Mouse (Mus musculus) heart, postnatal 0 days (tissue): ENCODE results near the gene Agpat3. TPM values are rescaled to one million over a fixed set of nuclear protein-coding genes. Genes with fewer than 3 reads are reported as not detected.

Source experiments
- ATAC-seq: fragments of 200-750 bp; cut with Nextera tagmentation; 2 replicates; pipeline ENCODE4 v1.8.0; 2017; ENCODE audit warnings: low read depth, moderate number of reproducible peaks, moderate library complexity; ENCODE audit not compliant: insufficient read depth
- DNase-seq: peaks from one replicate; pipeline ENCODE4 v3.0.0-alpha.2; 2016; ENCODE audit warnings: low spot score
- H3K27ac ChIP-seq: fragments of 300-500 bp; sonication (generic); 2 replicates; pipeline ENCODE4 v1.5.1; 2014; ENCODE audit warnings: low read depth, mild to moderate bottlenecking
- H3K27me3 ChIP-seq: fragments of 300-500 bp; sonication (generic); 2 replicates; pipeline ENCODE4 v1.6.1; 2014; ENCODE audit warnings: low read length, mixed read lengths; ENCODE audit not compliant: control insufficient read depth, insufficient read depth
- H3K36me3 ChIP-seq: fragments of 300-500 bp; sonication (generic); replicated peaks from 2 replicates; pipeline ENCODE4 v1.6.1; 2014; ENCODE audit warnings: low read length, mixed read lengths; ENCODE audit not compliant: control insufficient read depth, insufficient read depth
- H3K4me1 ChIP-seq: fragments of 300-500 bp; sonication (generic); 2 replicates; pipeline ENCODE4 v1.6.1; 2014; ENCODE audit warnings: antibody characterized with exemption; ENCODE audit not compliant: control insufficient read depth, insufficient read depth
- H3K4me2 ChIP-seq: fragments of 300-500 bp; sonication (generic); 2 replicates; pipeline ENCODE4 v1.6.1; 2014; ENCODE audit warnings: low read depth, mild to moderate bottlenecking, low read length, moderate library complexity
- H3K4me3 ChIP-seq: fragments of 300-500 bp; sonication (generic); 2 replicates; pipeline ENCODE4 v1.5.1; 2014; ENCODE audit warnings: low read depth, low read length
- H3K9ac ChIP-seq: fragments of 300-500 bp; sonication (generic); replicated peaks from 2 replicates; pipeline ENCODE4 v1.6.1; 2014; ENCODE audit warnings: low read depth, low read length, mixed read lengths
- H3K9me3 ChIP-seq: fragments of 300-500 bp; sonication (generic); replicated peaks from 2 replicates; pipeline ENCODE4 v1.6.1; 2016; ENCODE audit warnings: low read length; ENCODE audit not compliant: control insufficient read depth
- CTCF ChIP-seq: IDR thresholded peaks from 2 replicates; pipeline ENCODE4 v1.5.1; 2016; ENCODE audit warnings: antibody characterized with exemption, control low read depth, low read depth
- EP300 ChIP-seq: IDR thresholded peaks from 2 replicates; pipeline ENCODE4 v1.6.1; 2016; ENCODE audit warnings: antibody characterized with exemption, low read depth
- WGBS: fragments of 180-500 bp; shearing (Covaris S2); extraction: QIAGEN DNeasy Blood & Tissue Kit; methylation state at CpG from one replicate; pipeline ENCODE4 v1.1.7; 2014; 5-methylcytosine and 5-hydroxymethylcytosine counted together
- polyA plus RNA-seq: library from polyadenylated mRNA; unstranded; fragments of >200 nt; fragmentation: Nextera tagmentation; extraction: Ambion mirVana; gene quantifications from 2 replicates; pipeline ENCODE4 v1.2.1, GENCODE M21; 2015
- total RNA-seq: library from RNA; depleted of rRNA; stranded (reverse); fragments of >200 nt; gene quantifications from 2 replicates; pipeline ENCODE4 v1.2.3, GENCODE M21; 2014; ENCODE audit warnings: low replicate concordance

Gene Agpat3
- total and polyA plus RNA-seq, 2 experiments from 2014 or later, result 164 to 182 TPM

GRCm38 (mm10) chr10:78378516-78378915 is 26.2 kb upstream of the Agpat3 start:
- ATAC-seq, result no peak
- Histone ChIP-seq H3K36me3 (no peaks in the 10 kb centered on the region), H3K27ac (no peak overlapping the region), H3K4me1 (no peaks in the 10 kb centered on the region), H3K4me2 (no peak overlapping the region), H3K9me3 (no peaks in the 10 kb centered on the region), H3K4me3 (no peak overlapping the region), H3K27me3 (no peaks in the 10 kb centered on the region), H3K9ac (no peak overlapping the region)
- DNase-seq, result no peak
- WGBS, result 90% methylated on average over 7 of the region's 7 CpGs
- TF ChIP-seq CTCF, result no peak

- Histone ChIP-seq H3K9ac (no peak overlapping the region), H3K36me3 (no peaks in the 10 kb centered on the region), H3K9me3 (no peaks in the 10 kb centered on the region), H3K4me3 (no peak overlapping the region), H3K4me1 (no peaks in the 10 kb centered on the region), H3K27ac (no peak overlapping the region), H3K4me2 (peak overlapping the region; percentile 8; the same call in 1 of the 2 replicates), H3K27me3 (no peaks in the 10 kb centered on the region)
- no peak for ATAC-seq
- TF ChIP-seq CTCF, result no peak
- no peak for TF ChIP-seq EP300
- DNase-seq, result no peak
- 59% methylated on average over 27 of the region's 27 CpGs for WGBS
These were observed 20.7 kb upstream of the Agpat3 start for GRCm38 (mm10) chr10:78372681-78373668.

- Histone ChIP-seq H3K36me3 (no peaks in the 10 kb centered on the region), H3K4me2 (no peak overlapping the region), H3K4me3 (no peak overlapping the region), H3K27me3 (no peaks in the 10 kb centered on the region), H3K9ac (no peak overlapping the region), H3K9me3 (no peaks in the 10 kb centered on the region), H3K27ac (no peak overlapping the region), H3K4me1 (no peaks in the 10 kb centered on the region; the same call in 1 of the 2 replicates)
- no peak for ATAC-seq
- TF ChIP-seq CTCF, result no peak
- no peak for TF ChIP-seq EP300
- DNase-seq, result no peak
- WGBS, result 79% methylated on average over 6 of the region's 6 CpGs
These were observed 19.5 kb upstream of the Agpat3 start for GRCm38 (mm10) chr10:78371746-78372145.

GRCm38 (mm10) chr10:78367586-78367985 is 15.3 kb upstream of the Agpat3 start:
- peaks cover 8% of the 10 kb centered on the region for H3K4me1 ChIP-seq
- H3K27me3 ChIP-seq, result no peaks in the 10 kb centered on the region
- ATAC-seq (no peak), DNase-seq (no peak)
- H3K4me3 ChIP-seq, result no peak overlapping the region
- 50% methylated on average over 4 of the region's 4 CpGs for WGBS
- no peak for TF ChIP-seq CTCF
- no peak for TF ChIP-seq EP300
- no peaks in the 10 kb centered on the region for H3K9me3 ChIP-seq
- H3K4me2 ChIP-seq, result no peak overlapping the region
- no peak overlapping the region for H3K9ac ChIP-seq
- no peak overlapping the region for H3K27ac ChIP-seq
- H3K36me3 ChIP-seq, result no peaks in the 10 kb centered on the region

- H3K4me1 ChIP-seq, result peaks cover 8% of the 10 kb centered on the region
- no peak for TF ChIP-seq CTCF
- TF ChIP-seq EP300, result no peak
- H3K4me3 ChIP-seq, result no peak overlapping the region
- no peak for ATAC-seq
- no peaks in the 10 kb centered on the region for H3K27me3 ChIP-seq
- no peak overlapping the region for H3K4me2 ChIP-seq
- H3K27ac ChIP-seq, result peak overlapping the region; percentile 62; the same call in 1 of the 2 replicates
- DNase-seq, result no peak
- WGBS, result 15% methylated on average over 9 of the region's 9 CpGs
- no peaks in the 10 kb centered on the region for H3K9me3 ChIP-seq
- H3K9ac ChIP-seq, result no peak overlapping the region
- H3K36me3 ChIP-seq, result no peaks in the 10 kb centered on the region
These were observed 14.6 kb upstream of the Agpat3 start for GRCm38 (mm10) chr10:78366851-78367312.
